Mouse (Mus musculus): ENCODE measurements at regions not wholly inside any gene's neighbourhood (a gene's known extent, or its start where the extent isn't known, plus 50 kb on each side); places are given as distances from the start of the nearest gene placed in this dataset.

- Histone ChIP-seq H3K79me3 (ENCODE audit: low read depth) (no peaks in the 10 kb centered on the region), H3ac (ENCODE audit: control insufficient read depth, insufficient read length, low read depth) (no peak overlapping the region), H3K36me3 (ENCODE audit: control insufficient read depth, insufficient read depth) (no peaks in the 10 kb centered on the region), H3K79me2 (ENCODE audit: control insufficient read depth, insufficient read depth) (no peaks in the 10 kb centered on the region), H3K27me3 (ENCODE audit: control insufficient read depth, insufficient read depth, insufficient read length) (no peaks in the 10 kb centered on the region), H3K4me3 (ENCODE audit: insufficient read depth, poor library complexity, severe bottlenecking) (no peak overlapping the region)
- TF ChIP-seq MYOD1 (IDR thresholded peaks at IDR 0.05; ENCODE audit: control insufficient read depth, insufficient read length, low read depth): no peak
- no peak for TF ChIP-seq MYOG (IDR thresholded peaks at IDR 0.05; ENCODE audit: control insufficient read depth, extremely low read depth, insufficient read length)
- TF ChIP-seq USF1 (IDR thresholded peaks at IDR 0.05; ENCODE audit: low read depth): no peak
- TF ChIP-seq MAX (IDR thresholded peaks at IDR 0.05): no peak
- TF ChIP-seq FOSL1 (IDR thresholded peaks at IDR 0.05; ENCODE audit: insufficient read depth, low read length, poor library complexity, severe bottlenecking): no peak
Observed at GRCm38 (mm10) chr3:28196786-28197185, 66.2 kb upstream of the Tnik start.

GRCm38 (mm10) chr3:28209304-28209703, 53.7 kb upstream of the Tnik start:
- H3K36me3 ChIP-seq (ENCODE audit: control insufficient read depth, insufficient read depth): no peaks in the 10 kb centered on the region
- no peaks in the 10 kb centered on the region for H3K79me2 ChIP-seq (ENCODE audit: control insufficient read depth, insufficient read depth)
- no peaks in the 10 kb centered on the region for H3K79me3 ChIP-seq (ENCODE audit: low read depth)
- TF ChIP-seq MYOG (IDR thresholded peaks at IDR 0.05; ENCODE audit: control insufficient read depth, extremely low read depth, insufficient read length) (no peak), CTCF (IDR thresholded peaks at IDR 0.05; ENCODE audit: control insufficient read depth, insufficient read depth, insufficient read length) (no peak), FOSL1 (IDR thresholded peaks at IDR 0.05; ENCODE audit: insufficient read depth, low read length, poor library complexity, severe bottlenecking) (no peak), MYOD1 (IDR thresholded peaks at IDR 0.05; ENCODE audit: control insufficient read depth, insufficient read length, low read depth) (no peak), CEBPB (IDR thresholded peaks at IDR 0.05; ENCODE audit: low read depth) (no peak), MAX (IDR thresholded peaks at IDR 0.05) (no peak), USF1 (IDR thresholded peaks at IDR 0.05; ENCODE audit: low read depth) (no peak)
- H3ac ChIP-seq (ENCODE audit: control insufficient read depth, insufficient read length, low read depth): no peak overlapping the region
- no peaks in the 10 kb centered on the region for H3K27me3 ChIP-seq (ENCODE audit: control insufficient read depth, insufficient read depth, insufficient read length)
- H3K4me3 ChIP-seq (ENCODE audit: insufficient read depth, poor library complexity, severe bottlenecking): no peak overlapping the region

- H3K27me3 ChIP-seq (ENCODE audit: control insufficient read depth, insufficient read depth, insufficient read length): no peaks in the 10 kb centered on the region
Observed at GRCm38 (mm10) chr3:28210847-28211803, 51.9 kb upstream of the Tnik start.

More at GRCm38 (mm10) chr3:28210847-28211803, 51.9 kb upstream of the Tnik start:
- H3K79me2 ChIP-seq (ENCODE audit: control insufficient read depth, insufficient read depth): no peaks in the 10 kb centered on the region
- TF ChIP-seq FOSL1 (IDR thresholded peaks at IDR 0.05; ENCODE audit: insufficient read depth, low read length, poor library complexity, severe bottlenecking): no peak
- no peak for TF ChIP-seq CTCF (IDR thresholded peaks at IDR 0.05; ENCODE audit: control insufficient read depth, insufficient read depth, insufficient read length)
- no peak for TF ChIP-seq USF1 (IDR thresholded peaks at IDR 0.05; ENCODE audit: low read depth)
- H3K4me3 ChIP-seq (ENCODE audit: insufficient read depth, poor library complexity, severe bottlenecking): no peak overlapping the region
- H3ac ChIP-seq (ENCODE audit: control insufficient read depth, insufficient read length, low read depth): no peak overlapping the region
- no peaks in the 10 kb centered on the region for H3K79me3 ChIP-seq (ENCODE audit: low read depth)
- no peaks in the 10 kb centered on the region for H3K36me3 ChIP-seq (ENCODE audit: control insufficient read depth, insufficient read depth)
